Mouse (Mus musculus) liver, embryonic 13.5 days (tissue): ENCODE data around the gene Akt1. TPM values are rescaled to one million over a fixed set of nuclear protein-coding genes. Genes with fewer than 3 reads are reported as not detected.
A peak's percentile ranks its signal among the peaks of the same experiment; 100 is the strongest.

Experiments
- ATAC-seq: fragments of 200-750 bp; cut with Nextera tagmentation; 2 replicates; pipeline ENCODE4 v1.8.0; 2017; ENCODE audit warnings: low read depth, mild to moderate bottlenecking, moderate number of reproducible peaks, moderate library complexity
- DNase-seq: peaks from one replicate; pipeline ENCODE4 v3.0.0; 2022
- H3K27ac ChIP-seq: fragments of 300-500 bp; sonication (generic); 2 replicates; pipeline ENCODE4 v1.5.1; 2015; ENCODE audit warnings: moderate library complexity, mild to moderate bottlenecking, inconsistent platforms
- H3K27me3 ChIP-seq: fragments of 300-500 bp; sonication (generic); 2 replicates; pipeline ENCODE4 v1.6.1; 2015; ENCODE audit warnings: mild to moderate bottlenecking, inconsistent platforms
- H3K36me3 ChIP-seq: fragments of 300-500 bp; sonication (generic); 2 replicates; pipeline ENCODE4 v1.6.1; 2015; ENCODE audit warnings: mild to moderate bottlenecking, inconsistent platforms
- H3K4me1 ChIP-seq: fragments of 300-500 bp; sonication (generic); replicated peaks from 2 replicates; pipeline ENCODE4 v1.6.1; 2015; ENCODE audit warnings: inconsistent platforms
- H3K4me2 ChIP-seq: fragments of 300-500 bp; sonication (generic); 2 replicates; pipeline ENCODE4 v1.6.1; 2015; ENCODE audit warnings: inconsistent platforms, mild to moderate bottlenecking, moderate library complexity
- H3K4me3 ChIP-seq: fragments of 300-500 bp; sonication (generic); replicated peaks from 2 replicates; pipeline ENCODE4 v1.5.1; 2015; ENCODE audit warnings: mild to moderate bottlenecking, inconsistent platforms
- H3K9ac ChIP-seq: fragments of 300-500 bp; sonication (generic); 2 replicates; pipeline ENCODE4 v1.6.1; 2015; ENCODE audit warnings: mild to moderate bottlenecking, inconsistent platforms
- H3K9me3 ChIP-seq: fragments of 300-500 bp; sonication (generic); replicated peaks from 2 replicates; pipeline ENCODE4 v1.6.1; 2016; ENCODE audit warnings: inconsistent platforms
- whole genome bisulfite sequencing: fragments of 180-500 bp; shearing (Covaris S2); methylation state at CpG from one replicate; pipeline ENCODE4 v1.1.7; 2015; ENCODE audit not compliant: insufficient replicate concordance; 5-methylcytosine and 5-hydroxymethylcytosine counted together
- polyA plus RNA-seq: library from polyadenylated mRNA; unstranded; fragments of >200 nt; fragmentation: Nextera tagmentation; extraction: Ambion mirVana; gene quantifications from 2 replicates; pipeline ENCODE4 v1.2.1, GENCODE M21; 2015

Akt1 gene
- polyA plus RNA-seq, 1 experiment from 2014 or later: 17.9 TPM

GRCm38 (mm10) chr12:112621900-112622299 lies 52.8 kb downstream of the Akt1 start:
- 41% methylated on average over 3 of the region's 3 CpGs for WGBS
- H3K4me1 ChIP-seq: peaks cover 76% of the 10 kb centered on the region
- H3K4me2 ChIP-seq: peak overlapping the region; percentile 87; the same call in 1 of the 2 replicates
- H3K9me3 ChIP-seq: no peaks in the 10 kb centered on the region
- no peak overlapping the region for H3K9ac ChIP-seq
- H3K27ac ChIP-seq: no peak overlapping the region
- DNase-seq (no peak), ATAC-seq (no peak)
- H3K4me3 ChIP-seq: no peak overlapping the region
- H3K36me3 ChIP-seq: no peaks in the 10 kb centered on the region
- H3K27me3 ChIP-seq: peaks cover 35% of the 10 kb centered on the region

DNA sequence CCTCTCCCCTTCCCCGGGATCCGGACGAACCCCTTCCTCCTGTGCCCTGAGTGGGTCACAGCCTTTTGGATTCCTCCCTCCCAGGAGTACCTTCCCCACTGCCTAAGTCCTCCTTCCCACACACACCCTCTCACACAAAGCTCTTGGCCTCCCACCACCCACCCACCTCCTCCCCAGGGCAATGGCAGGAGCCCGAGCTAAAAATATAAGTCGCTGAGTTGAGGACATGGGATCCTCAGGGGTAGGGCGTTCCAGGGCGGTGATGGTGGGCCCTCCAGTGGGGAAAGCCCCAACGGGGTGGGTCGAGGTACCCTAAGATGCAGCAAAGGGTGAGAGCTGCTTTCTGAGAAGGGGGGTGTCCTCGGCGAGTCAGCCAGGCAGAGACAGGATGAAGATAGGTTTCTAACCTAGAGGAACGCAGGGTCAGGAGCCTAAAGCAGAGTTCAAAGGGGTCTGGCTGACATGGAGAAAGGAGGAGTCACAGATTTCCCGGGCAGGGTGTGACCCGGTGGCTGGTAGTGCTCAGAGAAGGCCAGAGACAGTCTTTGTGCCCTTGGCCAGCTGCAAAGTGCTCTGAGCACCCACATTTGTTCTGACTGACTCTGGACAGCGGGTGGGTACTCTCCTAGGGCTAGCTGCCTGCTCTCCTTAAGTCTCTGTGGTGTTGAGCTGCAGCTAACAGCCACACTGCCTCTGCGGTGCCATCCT lies 54.2 kb downstream of the Akt1 start:
- peak overlapping the region; percentile 87 for H3K4me2 ChIP-seq
- H3K27ac ChIP-seq: peak overlapping the region; percentile 55
- H3K9me3 ChIP-seq: no peaks in the 10 kb centered on the region
- no peak for ATAC-seq
- DNase-seq: no peak
- H3K4me1 ChIP-seq: peaks cover 67% of the 10 kb centered on the region
- H3K27me3 ChIP-seq: peaks cover 35% of the 10 kb centered on the region
- WGBS: 10% methylated on average over 16 of the region's 16 CpGs
- peak overlapping the region; percentile 72 for H3K9ac ChIP-seq
- peak overlapping the region; percentile 59 for H3K4me3 ChIP-seq
- no peaks in the 10 kb centered on the region for H3K36me3 ChIP-seq

DNA sequence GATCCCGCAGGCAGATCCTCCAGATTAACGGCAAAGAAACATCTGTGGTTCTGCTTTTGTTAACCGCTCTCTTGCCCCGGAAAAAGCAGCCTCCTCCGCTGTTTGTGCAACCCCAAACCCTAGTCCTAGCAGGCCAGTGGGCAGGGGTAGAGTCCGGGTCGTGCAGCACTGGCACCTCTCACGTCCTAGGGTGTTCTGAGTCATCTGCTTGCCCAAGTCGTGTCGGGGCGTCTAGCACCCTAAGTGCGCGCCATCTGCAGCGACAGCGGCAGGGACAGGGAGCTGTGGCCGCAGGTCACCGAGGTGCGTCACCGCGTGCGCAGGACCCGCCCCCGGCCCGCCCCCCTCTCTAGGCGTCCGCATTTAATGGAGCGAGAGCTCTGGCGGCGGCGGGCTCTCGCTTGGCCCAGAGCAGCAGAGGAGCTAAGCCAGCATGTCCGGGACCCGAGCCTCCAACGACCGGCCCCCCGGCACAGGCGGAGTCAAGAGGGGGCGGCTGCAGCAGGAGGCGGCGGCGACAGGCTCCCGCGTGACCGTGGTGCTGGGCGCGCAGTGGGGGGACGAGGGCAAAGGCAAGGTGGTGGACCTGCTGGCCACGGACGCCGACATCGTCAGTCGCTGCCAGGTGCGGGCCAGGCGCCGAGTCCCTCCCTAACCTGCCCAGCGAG lies 54.9 kb downstream of the Akt1 start, which contains the start of gene Adssl1:
Adssl1 (plus strand) TSS at position 360 of the 668 bp plus-strand sequence.
- peak; percentile 45 for ATAC-seq
- H3K27me3 ChIP-seq: peaks cover 35% of the 10 kb centered on the region
- peak within 1 kb of the TSS; percentile 87 for H3K4me2 ChIP-seq
- under 1% methylated on average over 54 of the region's 56 CpGs for WGBS
- no peaks in the 10 kb centered on the region; the same call in 1 of the 2 replicates for H3K36me3 ChIP-seq
- peak within 1 kb of the TSS; percentile 55 for H3K27ac ChIP-seq
- H3K4me3 ChIP-seq: peak within 1 kb of the TSS; percentile 59
- peak within 1 kb of the TSS; percentile 72 for H3K9ac ChIP-seq
- H3K4me1 ChIP-seq: peaks cover 67% of the 10 kb centered on the region
- H3K9me3 ChIP-seq: no peaks in the 10 kb centered on the region
- DNase-seq: peak; percentile 26

DNA sequence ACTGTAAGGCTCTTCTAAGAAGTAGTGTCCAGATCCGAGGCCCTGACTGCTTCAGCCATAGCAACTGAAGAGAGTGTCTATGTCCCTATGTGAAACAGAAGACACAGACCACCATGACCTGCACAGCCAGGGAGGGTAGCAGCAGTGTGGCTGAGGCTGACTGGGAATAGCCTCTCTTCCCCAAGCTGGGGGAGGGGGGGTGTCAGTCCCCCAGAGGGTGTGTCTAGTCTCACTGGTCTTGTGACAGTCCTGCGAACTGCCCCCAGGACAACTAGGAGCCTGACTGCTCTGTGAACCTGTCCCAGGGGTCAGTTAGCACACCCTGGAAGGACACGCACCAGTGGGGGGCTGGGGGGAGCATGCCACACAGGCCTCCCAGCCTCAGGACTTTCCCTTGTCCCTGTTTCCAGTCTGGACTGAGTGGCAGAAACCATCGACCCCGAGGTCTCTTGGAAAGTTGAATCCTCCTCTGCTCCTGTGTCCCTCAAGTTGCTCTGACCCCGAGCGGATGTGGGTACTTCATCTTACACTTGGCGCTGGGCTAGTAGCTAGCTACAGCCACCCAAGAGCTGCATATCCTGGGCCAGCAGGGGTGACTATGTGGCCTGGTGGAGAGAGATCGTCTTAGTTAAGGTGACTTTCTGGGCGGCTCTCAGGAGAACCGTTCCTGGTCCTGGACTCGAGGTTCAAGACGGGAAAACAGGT lies 55.6 kb downstream of the Akt1 start:
- DNase-seq: no peak
- WGBS: 13% methylated on average over 13 of the region's 13 CpGs
- Histone ChIP-seq H3K4me1 (peaks cover 65% of the 10 kb centered on the region), H3K4me2 (peak overlapping the region; percentile 87), H3K27ac (peak overlapping the region; percentile 55; the same call in 1 of the 2 replicates), H3K4me3 (peak overlapping the region; percentile 59), H3K36me3 (no peaks in the 10 kb centered on the region; the same call in 1 of the 2 replicates), H3K27me3 (peaks cover 35% of the 10 kb centered on the region), H3K9me3 (no peaks in the 10 kb centered on the region), H3K9ac (peak overlapping the region; percentile 72)
- ATAC-seq: no peak; the same call in 1 of the 2 replicates

DNA sequence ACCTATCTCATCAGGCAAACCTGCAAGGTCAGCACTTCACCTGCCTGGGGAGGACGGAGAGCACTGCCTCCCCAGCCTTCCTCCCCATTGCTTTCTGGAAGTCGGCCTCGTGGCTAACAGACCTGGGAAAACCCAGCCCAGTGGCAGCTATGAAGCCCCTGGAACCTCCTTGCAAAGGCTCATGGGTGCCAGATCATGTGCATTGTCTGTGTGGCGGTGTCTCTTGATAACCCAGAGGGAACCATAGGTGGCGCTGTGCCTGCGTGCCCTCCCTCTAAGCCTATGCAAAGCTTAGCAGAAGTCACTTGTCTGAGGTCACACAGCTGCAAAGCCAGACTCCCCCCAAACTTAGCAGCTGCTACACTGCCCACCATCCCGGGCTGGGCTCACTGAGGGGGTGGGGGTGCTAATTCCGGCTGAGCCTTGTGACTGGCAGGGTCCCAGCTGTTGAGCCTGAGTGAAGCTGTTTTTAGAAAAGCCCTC lies 56.7 kb downstream of the Akt1 start:
- no peaks in the 10 kb centered on the region for H3K9me3 ChIP-seq
- no peak overlapping the region for H3K4me2 ChIP-seq
- H3K27ac ChIP-seq: peak overlapping the region; percentile 54; the same call in 1 of the 2 replicates
- ATAC-seq: peak; percentile 55
- H3K27me3 ChIP-seq: peaks cover 35% of the 10 kb centered on the region
- no peak overlapping the region for H3K9ac ChIP-seq
- H3K4me1 ChIP-seq: peaks cover 57% of the 10 kb centered on the region
- 5% methylated on average over 8 of the region's 8 CpGs for WGBS
- peak; percentile 54 for DNase-seq
- no peaks in the 10 kb centered on the region; the same call in 1 of the 2 replicates for H3K36me3 ChIP-seq
- H3K4me3 ChIP-seq: no peak overlapping the region

DNA sequence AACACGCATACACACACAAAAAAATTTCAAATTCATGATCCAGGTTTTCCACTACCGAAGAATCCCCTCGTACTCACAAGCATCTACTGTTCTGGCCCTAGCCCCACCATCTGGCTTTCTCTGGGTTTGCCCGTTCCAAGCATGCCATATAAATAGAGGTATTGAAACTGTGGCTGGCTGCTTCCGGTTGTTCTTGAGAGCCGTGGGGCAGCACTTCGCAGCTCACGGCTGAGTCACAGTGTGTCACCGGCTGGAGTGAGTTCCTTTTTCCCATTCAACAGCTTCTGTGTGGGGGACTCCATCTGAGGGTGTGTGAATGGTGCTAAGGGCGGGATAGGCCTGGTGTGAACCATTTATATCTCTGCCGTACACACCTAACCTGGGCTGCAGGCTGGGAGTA lies 57.5 kb downstream of the Akt1 start:
- peak overlapping the region; percentile 54; the same call in 1 of the 2 replicates for H3K27ac ChIP-seq
- H3K4me2 ChIP-seq: no peak overlapping the region
- H3K36me3 ChIP-seq: peaks cover 4% of the 10 kb centered on the region; the same call in 1 of the 2 replicates
- ATAC-seq (no peak), DNase-seq (no peak)
- no peak overlapping the region for H3K9ac ChIP-seq
- WGBS: 41% methylated on average over 11 of the region's 11 CpGs
- H3K4me3 ChIP-seq: no peak overlapping the region
- H3K9me3 ChIP-seq: no peaks in the 10 kb centered on the region
- H3K4me1 ChIP-seq: peaks cover 55% of the 10 kb centered on the region
- peaks cover 32% of the 10 kb centered on the region for H3K27me3 ChIP-seq

- H3K9ac ChIP-seq: no peak overlapping the region
- 53% methylated on average over 9 of the region's 9 CpGs for WGBS
- H3K27me3 ChIP-seq: peaks cover 30% of the 10 kb centered on the region
- no peak overlapping the region for H3K4me2 ChIP-seq
- no peak overlapping the region for H3K27ac ChIP-seq
- DNase-seq (no peak), ATAC-seq (no peak)
- H3K4me1 ChIP-seq: peaks cover 50% of the 10 kb centered on the region
- peaks cover 8% of the 10 kb centered on the region; the same call in 1 of the 2 replicates for H3K36me3 ChIP-seq
- H3K9me3 ChIP-seq: no peaks in the 10 kb centered on the region
- no peak overlapping the region for H3K4me3 ChIP-seq
Observed at GRCm38 (mm10) chr12:112616668-112617067, 58.0 kb downstream of the Akt1 start.

DNA sequence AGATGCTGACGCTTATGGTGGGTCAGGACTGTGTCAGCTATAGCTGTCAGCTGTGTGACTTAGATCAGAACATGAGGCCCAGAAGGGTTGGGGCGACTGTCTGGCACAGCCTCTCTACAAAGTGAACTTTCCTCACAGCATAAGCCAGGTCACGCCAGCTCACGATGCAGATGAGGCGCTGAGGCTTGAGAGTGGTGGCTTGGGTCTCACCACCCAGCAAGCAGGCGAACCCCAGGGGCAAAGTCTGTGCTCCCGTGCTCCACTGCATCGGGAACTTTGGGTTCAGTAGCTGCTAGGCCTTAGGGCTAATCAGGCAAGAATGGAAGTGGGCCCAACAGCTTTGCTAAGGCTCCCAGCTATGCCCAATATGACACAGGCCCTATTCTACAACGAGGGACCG lies 65.7 kb downstream of the Akt1 start:
- H3K9ac ChIP-seq: no peak overlapping the region
- WGBS: 78% methylated on average over 10 of the region's 10 CpGs
- H3K9me3 ChIP-seq: no peaks in the 10 kb centered on the region
- H3K27ac ChIP-seq: no peak overlapping the region
- H3K4me1 ChIP-seq: 0 out of 2 replicates have a peak, but pooled peaks cover 3% of the 10 kb centered on the region
- no peaks in the 10 kb centered on the region for H3K27me3 ChIP-seq
- no peak for ATAC-seq
- peaks cover 44% of the 10 kb centered on the region for H3K36me3 ChIP-seq
- DNase-seq: no peak
- no peak overlapping the region for H3K4me3 ChIP-seq
- no peak overlapping the region for H3K4me2 ChIP-seq

GRCm38 (mm10) chr12:112606998-112607397 lies 67.7 kb downstream of the Akt1 start:
- H3K27ac ChIP-seq: no peak overlapping the region
- H3K36me3 ChIP-seq: peaks cover 53% of the 10 kb centered on the region
- H3K4me1 ChIP-seq: no peaks in the 10 kb centered on the region
- no peak overlapping the region for H3K4me3 ChIP-seq
- H3K4me2 ChIP-seq: no peak overlapping the region
- WGBS: 70% methylated on average over 6 of the region's 6 CpGs
- no peak overlapping the region for H3K9ac ChIP-seq
- DNase-seq (no peak), ATAC-seq (no peak)
- no peaks in the 10 kb centered on the region for H3K27me3 ChIP-seq
- H3K9me3 ChIP-seq: no peaks in the 10 kb centered on the region

- Histone ChIP-seq H3K4me2 (no peak overlapping the region), H3K36me3 (peaks cover 59% of the 10 kb centered on the region), H3K27me3 (no peaks in the 10 kb centered on the region), H3K9me3 (no peaks in the 10 kb centered on the region), H3K9ac (no peak overlapping the region), H3K4me1 (no peaks in the 10 kb centered on the region; the same call in 1 of the 2 replicates), H3K4me3 (no peak overlapping the region), H3K27ac (no peak overlapping the region)
- 44% methylated on average over 6 of the region's 6 CpGs for WGBS
- DNase-seq (peak; percentile 51), ATAC-seq (peak; percentile 72)
Observed at GRCm38 (mm10) chr12:112605766-112606165, 68.9 kb downstream of the Akt1 start.
